Mouse (Mus musculus): ENCODE results near the gene Btg4.

GRCm38 (mm10) chr9:51144218-51144617 lies 83.5 kb downstream of the Btg4 start:
- TF ChIP-seq MAFK (IDR thresholded peaks at IDR 0.05; ENCODE audit: insufficient read depth, low read depth, low read length) (no peak), HCFC1 (IDR thresholded peaks at IDR 0.05; ENCODE audit: borderline replicate concordance, insufficient read depth, low read length) (no peak), CHD2 (IDR thresholded peaks at IDR 0.05; ENCODE audit: low read depth, low read length) (no peak)
